Mouse (Mus musculus) adrenal gland, postnatal 4 days (tissue): ENCODE results near the gene Odf3. TPM values are rescaled to one million over a fixed set of nuclear protein-coding genes. Genes with fewer than 3 reads are reported as not detected.

Source experiments
- DNase-seq, 2 experiments: peaks; one replicate each; pipeline ENCODE4 v3.0.0; 2021 to 2022; ENCODE audit warnings: low spot score in 2 of 2, mixed read lengths in 2 of 2
- total RNA-seq, 2 experiments: library from RNA; stranded (reverse); gene quantifications; 2 replicates each; pipeline ENCODE4 v1.2.3; 2021

Gene Odf3
- total RNA-seq, 2 experiments from 2014 or later: 0.40 to 0.76 TPM

GRCm38 (mm10) chr7:140843806-140844205 lies 3.8 kb upstream of the Odf3 start:
- no peak for DNase-seq

- peak; percentile 85 to 89 for DNase-seq
Measured at GRCm38 (mm10) chr7:140844905-140845665, 2.5 kb upstream of the Odf3 start, which contains the start of gene Scgb1c1. Scgb1c1 (plus strand) TSS chr7:140845547.

- DNase-seq: no peak
Measured at GRCm38 (mm10) chr7:140845683-140846082, 1.9 kb upstream of the Odf3 start.

- DNase-seq: no peak
Measured at GRCm38 (mm10) chr7:140846676-140847075, 929 bp upstream of the Odf3 start.

GRCm38 (mm10) chr7:140848591-140848990 lies 986 bp downstream of the Odf3 start:
- DNase-seq: no peak

GRCm38 (mm10) chr7:140851916-140852315 lies 4.3 kb downstream of the Odf3 start:
- DNase-seq: no peak

- no peak for DNase-seq
Measured at GRCm38 (mm10) chr7:140853386-140853785, 5.8 kb downstream of the Odf3 start.

GRCm38 (mm10) chr7:140854483-140854882 lies 6.9 kb downstream of the Odf3 start:
- no peak for DNase-seq

- DNase-seq: no peak
Measured at GRCm38 (mm10) chr7:140855181-140855580, 7.6 kb downstream of the Odf3 start.

- DNase-seq: peak in 1 of 2 experiments; percentile 75
Measured at GRCm38 (mm10) chr7:140855860-140856784, 8.5 kb downstream of the Odf3 start, which contains the start of gene Gm45785. Gm45785 (minus strand) TSS chr7:140856331.

- DNase-seq: peak; percentile 76 to 84
Measured at GRCm38 (mm10) chr7:140856785-140857549, 9.4 kb downstream of the Odf3 start, which contains the start of gene Ric8a. Ric8a (plus strand) TSS chr7:140856957.

- no peak for DNase-seq
Measured at GRCm38 (mm10) chr7:140857550-140858505, 10.2 kb downstream of the Odf3 start, which contains the start of gene Bet1l. Bet1l (minus strand) TSS chr7:140857577.

- no peak for DNase-seq
Measured at GRCm38 (mm10) chr7:140858746-140859145, 11.1 kb downstream of the Odf3 start.

- no peak for DNase-seq
Measured at GRCm38 (mm10) chr7:140859997-140860396, 12.4 kb downstream of the Odf3 start.

- no peak for DNase-seq
Measured at GRCm38 (mm10) chr7:140860728-140861127, 13.1 kb downstream of the Odf3 start.

GRCm38 (mm10) chr7:140864761-140865160 lies 17.2 kb downstream of the Odf3 start:
- DNase-seq: no peak

GRCm38 (mm10) chr7:140874224-140874623 lies 26.6 kb downstream of the Odf3 start:
- no peak for DNase-seq

- DNase-seq: no peak
Measured at GRCm38 (mm10) chr7:140877364-140877763, 29.8 kb downstream of the Odf3 start.

GRCm38 (mm10) chr7:140879355-140879754 lies 31.8 kb downstream of the Odf3 start:
- no peak for DNase-seq

- no peak for DNase-seq
Measured at GRCm38 (mm10) chr7:140880419-140880818, 32.8 kb downstream of the Odf3 start.
